Mouse (Mus musculus): ENCODE measurements around the gene Actl7a. TPM values are rescaled to one million over a fixed set of nuclear protein-coding genes. Genes with fewer than 3 reads are reported as not detected.

Gene Actl7a
- polyA plus RNA-seq, 1 experiment from 2014 or later = not detected

GRCm38 (mm10) chr4:56717932-56718331, 25.3 kb upstream of the Actl7a start:
- Histone ChIP-seq H3K4me3 (ENCODE audit: low read depth, low read length) (no peak overlapping the region), H3K27ac (ENCODE audit: low read depth) (no peak overlapping the region), H3K9ac (replicated peaks) (no peak overlapping the region), H3K27me3 (ENCODE audit: insufficient read depth, low read length) (no peaks in the 10 kb centered on the region), H3K4me2 (ENCODE audit: low read depth, low read length) (no peak overlapping the region), H3K4me1 (ENCODE audit: insufficient read depth) (0 out of 2 replicates have a peak, but pooled peaks cover 4% of the 10 kb centered on the region), H3K36me3 (replicated peaks; ENCODE audit: insufficient read depth, low read length) (no peaks in the 10 kb centered on the region), H3K9me3 (ENCODE audit: low read length) (no peaks in the 10 kb centered on the region)
- WGBS (ENCODE audit: insufficient replicate concordance) = 81% methylated on average over 3 of the region's 3 CpGs
- no peak for DNase-seq
- TF ChIP-seq EP300 (IDR thresholded peaks at IDR 0.05; ENCODE audit: low read depth) (no peak), CTCF (IDR thresholded peaks at IDR 0.05; ENCODE audit: low read depth) (no peak)
- no peak for ATAC-seq

GRCm38 (mm10) chr4:56718573-56719442, 24.4 kb upstream of the Actl7a start:
- TF ChIP-seq CTCF (IDR thresholded peaks at IDR 0.05; ENCODE audit: low read depth) (no peak), EP300 (IDR thresholded peaks at IDR 0.05; ENCODE audit: low read depth) (no peak)
- ATAC-seq = no peak

GRCm38 (mm10) chr4:56719456-56719855, 23.8 kb upstream of the Actl7a start:
- Histone ChIP-seq H3K9me3 (ENCODE audit: low read length) (no peaks in the 10 kb centered on the region), H3K27ac (ENCODE audit: low read depth) (no peak overlapping the region), H3K4me1 (ENCODE audit: insufficient read depth) (0 out of 2 replicates have a peak, but pooled peaks cover 4% of the 10 kb centered on the region), H3K4me3 (ENCODE audit: low read depth, low read length) (no peak overlapping the region), H3K27me3 (ENCODE audit: insufficient read depth, low read length) (no peaks in the 10 kb centered on the region), H3K9ac (replicated peaks) (no peak overlapping the region), H3K36me3 (replicated peaks; ENCODE audit: insufficient read depth, low read length) (no peaks in the 10 kb centered on the region), H3K4me2 (ENCODE audit: low read depth, low read length) (no peak overlapping the region)
- no peak for ATAC-seq
- no peak for TF ChIP-seq EP300 (IDR thresholded peaks at IDR 0.05; ENCODE audit: low read depth)
- no peak for TF ChIP-seq CTCF (IDR thresholded peaks at IDR 0.05; ENCODE audit: low read depth)
- WGBS (ENCODE audit: insufficient replicate concordance) = 65% methylated on average over 9 of the region's 9 CpGs
- no peak for DNase-seq

More at GRCm38 (mm10) chr4:56718573-56719442, 24.4 kb upstream of the Actl7a start:
- H3K27me3 ChIP-seq (ENCODE audit: insufficient read depth, low read length) = no peaks in the 10 kb centered on the region
- DNase-seq = no peak
- H3K4me1 ChIP-seq (ENCODE audit: insufficient read depth) = 0 out of 2 replicates have a peak, but pooled peaks cover 4% of the 10 kb centered on the region
- no peak overlapping the region for H3K4me2 ChIP-seq (ENCODE audit: low read depth, low read length)
- H3K36me3 ChIP-seq (replicated peaks; ENCODE audit: insufficient read depth, low read length) = no peaks in the 10 kb centered on the region
- H3K4me3 ChIP-seq (ENCODE audit: low read depth, low read length) = no peak overlapping the region
- 70% methylated on average over 12 of the region's 12 CpGs for WGBS (ENCODE audit: insufficient replicate concordance)
- no peak overlapping the region for H3K9ac ChIP-seq (replicated peaks)
- no peaks in the 10 kb centered on the region for H3K9me3 ChIP-seq (ENCODE audit: low read length)
- no peak overlapping the region for H3K27ac ChIP-seq (ENCODE audit: low read depth)

GRCm38 (mm10) chr4:56720403-56720802, 22.8 kb upstream of the Actl7a start:
- 68% methylated on average over 9 of the region's 9 CpGs for WGBS (ENCODE audit: insufficient replicate concordance)
- no peak for DNase-seq

GRCm38 (mm10) chr4:56721469-56721868, 21.7 kb upstream of the Actl7a start:
- 0 out of 2 replicates have a peak, but pooled peaks cover 4% of the 10 kb centered on the region for H3K4me1 ChIP-seq (ENCODE audit: insufficient read depth)
- H3K4me3 ChIP-seq (ENCODE audit: low read depth, low read length) = no peak overlapping the region
- no peak overlapping the region for H3K4me2 ChIP-seq (ENCODE audit: low read depth, low read length)
- H3K27me3 ChIP-seq (ENCODE audit: insufficient read depth, low read length) = no peaks in the 10 kb centered on the region
- no peak for ATAC-seq
- H3K9me3 ChIP-seq (ENCODE audit: low read length) = no peaks in the 10 kb centered on the region
- TF ChIP-seq CTCF (IDR thresholded peaks at IDR 0.05; ENCODE audit: low read depth) = peak; percentile 64
- no peak for TF ChIP-seq EP300 (IDR thresholded peaks at IDR 0.05; ENCODE audit: low read depth)
- no peak overlapping the region for H3K27ac ChIP-seq (ENCODE audit: low read depth)
- DNase-seq = peak; percentile 31
- H3K36me3 ChIP-seq (replicated peaks; ENCODE audit: insufficient read depth, low read length) = no peaks in the 10 kb centered on the region
- WGBS (ENCODE audit: insufficient replicate concordance) = 16% methylated on average over 3 of the region's 3 CpGs
- H3K9ac ChIP-seq (replicated peaks) = no peak overlapping the region

More at GRCm38 (mm10) chr4:56720403-56720802, 22.8 kb upstream of the Actl7a start:
- Histone ChIP-seq H3K4me3 (ENCODE audit: low read depth, low read length) (no peak overlapping the region), H3K36me3 (replicated peaks; ENCODE audit: insufficient read depth, low read length) (no peaks in the 10 kb centered on the region), H3K4me2 (ENCODE audit: low read depth, low read length) (no peak overlapping the region), H3K9me3 (ENCODE audit: low read length) (no peaks in the 10 kb centered on the region), H3K4me1 (ENCODE audit: insufficient read depth) (0 out of 2 replicates have a peak, but pooled peaks cover 4% of the 10 kb centered on the region), H3K27me3 (ENCODE audit: insufficient read depth, low read length) (no peaks in the 10 kb centered on the region), H3K9ac (replicated peaks) (no peak overlapping the region), H3K27ac (ENCODE audit: low read depth) (no peak overlapping the region)
- no peak for TF ChIP-seq CTCF (IDR thresholded peaks at IDR 0.05; ENCODE audit: low read depth)
- TF ChIP-seq EP300 (IDR thresholded peaks at IDR 0.05; ENCODE audit: low read depth) = no peak
- ATAC-seq = no peak

- Histone ChIP-seq H3K36me3 (replicated peaks; ENCODE audit: insufficient read depth, low read length) (no peaks in the 10 kb centered on the region), H3K4me2 (ENCODE audit: low read depth, low read length) (no peak overlapping the region), H3K9ac (replicated peaks) (no peak overlapping the region), H3K27ac (ENCODE audit: low read depth) (no peak overlapping the region), H3K9me3 (ENCODE audit: low read length) (no peaks in the 10 kb centered on the region), H3K4me1 (ENCODE audit: insufficient read depth) (0 out of 2 replicates have a peak, but pooled peaks cover 4% of the 10 kb centered on the region), H3K4me3 (ENCODE audit: low read depth, low read length) (no peak overlapping the region), H3K27me3 (ENCODE audit: insufficient read depth, low read length) (no peaks in the 10 kb centered on the region)
- DNase-seq (no peak), ATAC-seq (no peak)
- TF ChIP-seq EP300 (IDR thresholded peaks at IDR 0.05; ENCODE audit: low read depth) = no peak
- TF ChIP-seq CTCF (IDR thresholded peaks at IDR 0.05; ENCODE audit: low read depth) = no peak
- 57% methylated on average over 6 of the region's 6 CpGs for WGBS (ENCODE audit: insufficient replicate concordance)
Observed at GRCm38 (mm10) chr4:56722346-56722745, 20.9 kb upstream of the Actl7a start.

All from liver, postnatal 0 days (tissue).